In the genomic region with DNA sequence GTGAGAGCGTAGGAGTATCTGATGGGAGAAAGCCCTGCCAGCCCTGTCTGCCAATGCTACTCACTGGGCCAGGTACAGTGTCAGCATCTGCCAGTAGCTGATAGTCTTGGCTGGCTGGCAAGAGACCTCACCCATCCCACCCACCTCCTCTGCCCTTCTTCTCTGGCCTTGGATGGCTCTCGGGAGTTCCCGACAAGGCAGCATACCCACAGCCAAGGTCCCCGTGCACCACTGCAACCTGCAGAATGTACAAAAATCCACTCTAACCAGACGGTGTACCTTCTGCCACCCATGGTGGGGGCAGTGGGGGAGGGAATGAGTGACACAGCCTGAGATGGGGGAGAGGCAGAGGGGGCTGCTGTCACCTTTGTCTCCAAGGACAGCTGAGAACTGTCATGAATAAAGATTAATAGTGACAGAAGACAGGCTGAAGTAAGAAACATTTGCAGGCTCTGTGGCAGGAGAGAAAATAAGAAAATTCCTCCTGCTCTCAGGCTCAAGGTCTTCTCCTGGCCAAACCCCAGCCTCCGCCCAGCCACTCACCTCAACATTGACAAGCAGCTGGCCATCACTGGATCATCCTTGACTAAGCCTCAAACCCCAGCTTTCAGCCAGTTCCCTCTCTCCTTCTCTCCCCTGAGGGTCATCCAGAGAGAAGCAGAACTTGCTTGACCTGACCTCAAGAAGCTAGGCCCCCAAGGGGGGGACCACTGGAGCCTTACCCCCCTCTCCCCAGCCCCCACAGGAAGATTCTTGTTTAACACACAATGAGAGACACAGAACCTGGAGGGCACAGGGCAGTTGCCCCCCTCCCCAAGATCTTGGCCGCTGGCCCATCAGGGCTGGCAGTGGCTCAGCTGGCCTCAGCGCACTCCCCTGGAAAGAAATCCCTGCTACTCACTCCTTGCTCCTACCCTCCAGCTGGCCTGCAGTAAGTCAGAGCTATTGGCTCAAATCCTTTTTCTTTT, we compare ENCODE assay signal across 8 mouse cellular contexts.
DNase-seq lines count a peak whose midpoint lies in the region; ATAC-seq and TF ChIP-seq lines count a peak whose summit lies in the region.

No protein-coding gene starts in this region.

- no peak overlapping the region for H3K9ac ChIP-seq in heart, adult 2 months (ENCODE audit: low read depth, low read length)
- no peak overlapping the region for H3K9ac ChIP-seq in midbrain, embryonic 15.5 days

- peaks cover 5% of the 10 kb centered on the region for H3K4me1 ChIP-seq in heart, adult 2 months (ENCODE audit: control insufficient read depth, insufficient read depth, low read length)
- peaks cover 17% of the 10 kb centered on the region for H3K4me1 ChIP-seq in midbrain, embryonic 15.5 days

- H3K27me3 ChIP-seq in heart, adult 2 months (ENCODE audit: control insufficient read depth, insufficient read depth, low read length) = no peaks in the 10 kb centered on the region
- peaks cover 35% of the 10 kb centered on the region for H3K27me3 ChIP-seq in midbrain, embryonic 15.5 days (replicated peaks)

- H3K4me2 ChIP-seq in midbrain, embryonic 15.5 days = no peak overlapping the region

- H3K79me2 ChIP-seq in heart, adult 2 months (replicated peaks; ENCODE audit: control insufficient read depth, insufficient read depth, low read length) = no peaks in the 10 kb centered on the region

- no peak for TF ChIP-seq CTCF in heart, adult 2 months (IDR thresholded peaks at IDR 0.05)
- TF ChIP-seq CTCF in gastrocnemius, adult 2 months (IDR thresholded peaks at IDR 0.05) = no peak

- H3K36me3 ChIP-seq in heart, adult 2 months (ENCODE audit: control insufficient read depth, insufficient read depth, low read length) = no peaks in the 10 kb centered on the region
- no peaks in the 10 kb centered on the region for H3K36me3 ChIP-seq in midbrain, embryonic 15.5 days (replicated peaks)

- TF ChIP-seq EP300 in heart, adult 2 months (IDR thresholded peaks at IDR 0.05; ENCODE audit: insufficient read depth, low read depth, low read length) = no peak

- TF ChIP-seq POLR2A in heart, adult 2 months (IDR thresholded peaks at IDR 0.05; ENCODE audit: insufficient read depth, low read depth, low read length) = no peak

- no peaks in the 10 kb centered on the region for H3K9me3 ChIP-seq in midbrain, embryonic 15.5 days

- intact Hi-C loops in heart, adult 2 months (cut with DNase I) = no loop called here
- intact Hi-C loops in heart, postnatal 25 days (cut with DNase I) = no loop called here
- intact Hi-C loops in gastrocnemius, adult 2 months (cut with DNase I) = loop anchor here (5.0 kb wide), 1 partner anchor 44 kb away; no protein-coding TSS in a partner anchor

- peak; percentile 64 to 65 for DNase-seq in heart, adult 2 months
- DNase-seq in heart, postnatal 25 days (ENCODE audit: low spot score) = no peak
- peak; percentile 71 to 76 for DNase-seq in adrenal gland, postnatal 36 days
- DNase-seq in gastrocnemius, adult 2 months = peak; percentile 62
- DNase-seq in kidney, adult 8-10 months = peak; percentile 64 to 70
- DNase-seq in right cerebral cortex, adult 18-20 months = no peak

- no peak overlapping the region for H3K4me3 ChIP-seq in heart, adult 2 months
- H3K4me3 ChIP-seq in gastrocnemius, adult 2 months = no peak overlapping the region
- no peak overlapping the region for H3K4me3 ChIP-seq in midbrain, embryonic 15.5 days

- no peak overlapping the region for H3K27ac ChIP-seq in heart, adult 2 months
- no peak overlapping the region for H3K27ac ChIP-seq in gastrocnemius, adult 2 months
- H3K27ac ChIP-seq in midbrain, embryonic 15.5 days = no peak overlapping the region

- peak; percentile 57 for ATAC-seq in midbrain, embryonic 15.5 days (replicated peaks)
- ATAC-seq in CD4-positive, CD25-positive, alpha-beta regulatory T cell, adult 4 months = no peak

- 54% methylated on average over 8 of the region's 8 CpGs for WGBS in heart, adult 2 months
- 49% methylated on average over 8 of the region's 8 CpGs for WGBS in midbrain, embryonic 15.5 days

Comparison
In these comparisons a context has a peak if more than half of its experiments do, and no peak if none do; other contexts are left out.
1. DNase-seq: peak in heart, adult 2 months (2 of 2), adrenal gland, postnatal 36 days (2 of 2), gastrocnemius, adult 2 months (single experiment) and kidney, adult 8-10 months (2 of 2); none in heart, postnatal 25 days (single experiment) and right cerebral cortex, adult 18-20 months (single experiment).